Comparison of ENCODE assay signal across 30 mouse cellular contexts in genomic region chr9:98799021-98799420, GRCm38 (mm10). TPM values are rescaled to one million over a fixed set of nuclear protein-coding genes. Genes with fewer than 3 reads are reported as not detected.
DNase-seq lines count a peak whose midpoint lies in the region; ATAC-seq and TF ChIP-seq lines count a peak whose summit lies in the region.
"Had no signal": no experiment of that assay in that cellular context is flagged by ENCODE, and none has a peak within 500 bp of the region (broad histone marks: within the 10 kb centered on the region; RNA-seq: fewer than 3 reads in every experiment).

No protein-coding gene starts in this region.

- no peak overlapping the region for H3K4me2 ChIP-seq in forebrain, postnatal 0 days (ENCODE audit: low read depth)
- H3K4me2 ChIP-seq in forebrain, embryonic 16.5 days (ENCODE audit: low read length): no peak overlapping the region
- H3K4me2 ChIP-seq in lung, embryonic 14.5 days: no peak overlapping the region
- H3K4me2 ChIP-seq: embryonic facial prominence, embryonic 13.5 days; embryonic facial prominence, embryonic 15.5 days; forebrain, embryonic 13.5 days had no signal

- TF ChIP-seq CTCF in forebrain, postnatal 0 days (IDR thresholded peaks at IDR 0.05; ENCODE audit: low read depth): no peak
- TF ChIP-seq CTCF in lung, embryonic 14.5 days (IDR thresholded peaks at IDR 0.05; ENCODE audit: low read depth): no peak
- no peak for TF ChIP-seq CTCF in lung, adult 2 months (IDR thresholded peaks at IDR 0.05; ENCODE audit: insufficient read depth, low read length)

- no peaks in the 10 kb centered on the region for H3K27me3 ChIP-seq in forebrain, postnatal 0 days (ENCODE audit: insufficient read depth, low read length)
- H3K27me3 ChIP-seq in forebrain, embryonic 16.5 days (replicated peaks; ENCODE audit: control insufficient read depth, insufficient read depth, low read length): no peaks in the 10 kb centered on the region
- no peaks in the 10 kb centered on the region for H3K27me3 ChIP-seq in lung, embryonic 14.5 days (ENCODE audit: insufficient read depth, low read length)
- H3K27me3 ChIP-seq: embryonic facial prominence, embryonic 15.5 days; forebrain, embryonic 13.5 days had no signal

- H3K4me3 ChIP-seq in forebrain, postnatal 0 days (ENCODE audit: low read depth, low read length): no peak overlapping the region
- no peak overlapping the region for H3K4me3 ChIP-seq in forebrain, embryonic 16.5 days (replicated peaks; ENCODE audit: low read length)
- no peak overlapping the region for H3K4me3 ChIP-seq in lung, embryonic 14.5 days (ENCODE audit: low read depth, low read length)
- no peak overlapping the region for H3K4me3 ChIP-seq in lung, adult 2 months (replicated peaks; ENCODE audit: extremely low read depth, low read depth, low read length)
- H3K4me3 ChIP-seq: embryonic facial prominence, embryonic 13.5 days; embryonic facial prominence, embryonic 15.5 days; erythroblast, embryonic 14.5 days; forebrain, embryonic 13.5 days had no signal

- H3K9me3 ChIP-seq in forebrain, postnatal 0 days (ENCODE audit: low read length): no peaks in the 10 kb centered on the region
- H3K9me3 ChIP-seq in forebrain, embryonic 16.5 days (ENCODE audit: control insufficient read depth, low read length): no peaks in the 10 kb centered on the region
- H3K9me3 ChIP-seq in lung, embryonic 14.5 days (ENCODE audit: low read depth, low read length): no peaks in the 10 kb centered on the region
- H3K9me3 ChIP-seq: embryonic facial prominence, embryonic 13.5 days; embryonic facial prominence, embryonic 15.5 days; forebrain, embryonic 13.5 days had no signal

- peak; percentile 24 to 25 for DNase-seq in cerebellum, postnatal 10 days
- DNase-seq in cerebellum, postnatal 14 days: no peak
- peak; percentile 13 for DNase-seq in forebrain, postnatal 0 days
- peak; percentile 51 for DNase-seq in lung, embryonic 14.5 days
- DNase-seq in lung, adult 2 months: no peak
- DNase-seq: adrenal gland, adult 8-10 months; adrenal gland, postnatal 14 days; adrenal gland, postnatal 36 days; B cell, adult 2 months; cerebellum, adult 11 months; cerebellum, adult 18-20 months; cerebellum, adult 8-10 months; cerebellum, adult 9-11 months; cerebellum, postnatal 36 days; embryo, embryonic 11 days had no signal

- no peak overlapping the region for H3K9ac ChIP-seq in forebrain, postnatal 0 days
- no peak overlapping the region for H3K9ac ChIP-seq in forebrain, embryonic 16.5 days (replicated peaks; ENCODE audit: low read depth, low read length)
- H3K9ac ChIP-seq in lung, embryonic 14.5 days: no peak overlapping the region
- H3K9ac ChIP-seq: embryonic facial prominence, embryonic 13.5 days; embryonic facial prominence, embryonic 15.5 days; forebrain, embryonic 13.5 days had no signal

- TF ChIP-seq POLR2A in lung, adult 2 months (IDR thresholded peaks at IDR 0.05; ENCODE audit: borderline replicate concordance, extremely low read depth, low read depth, low read length): no peak

- H3K36me3 ChIP-seq in forebrain, postnatal 0 days (ENCODE audit: insufficient read depth): no peaks in the 10 kb centered on the region
- H3K36me3 ChIP-seq in forebrain, embryonic 16.5 days (ENCODE audit: control insufficient read depth, insufficient read depth): no peaks in the 10 kb centered on the region
- no peaks in the 10 kb centered on the region for H3K36me3 ChIP-seq in lung, embryonic 14.5 days (ENCODE audit: insufficient read depth)
- H3K36me3 ChIP-seq: embryonic facial prominence, embryonic 13.5 days; embryonic facial prominence, embryonic 15.5 days; G1E had no signal

- no peak overlapping the region for H3K27ac ChIP-seq in forebrain, postnatal 0 days (ENCODE audit: low read depth, low read length)
- H3K27ac ChIP-seq in forebrain, embryonic 16.5 days (ENCODE audit: low read length): no peak overlapping the region
- no peak overlapping the region for H3K27ac ChIP-seq in lung, embryonic 14.5 days (ENCODE audit: low read depth)
- H3K27ac ChIP-seq: embryonic facial prominence, embryonic 13.5 days; embryonic facial prominence, embryonic 15.5 days; forebrain, embryonic 13.5 days had no signal

- 46% methylated on average over 1 of the region's 1 CpGs for WGBS in forebrain, postnatal 0 days
- 68% methylated on average over 1 of the region's 1 CpGs for WGBS in forebrain, embryonic 16.5 days
- WGBS in lung, embryonic 14.5 days: 74% methylated on average over 1 of the region's 1 CpGs
- WGBS in lung, adult 2 months: 65% methylated on average over 1 of the region's 1 CpGs

- ATAC-seq in forebrain, postnatal 0 days: no peak
- ATAC-seq in forebrain, embryonic 16.5 days: no peak
- no peak for ATAC-seq in lung, embryonic 14.5 days (ENCODE audit: insufficient read depth)
- ATAC-seq: activated CD4-positive, CD25-positive, alpha-beta regulatory T cell, adult 4 months; CD4-positive, CD25-positive, alpha-beta regulatory T cell, adult 4 months; forebrain, embryonic 13.5 days; Patski had no signal

- no peaks in the 10 kb centered on the region for H3K4me1 ChIP-seq in forebrain, postnatal 0 days (ENCODE audit: insufficient read depth)
- 0 out of 2 replicates have a peak, but pooled peaks cover 2% of the 10 kb centered on the region for H3K4me1 ChIP-seq in forebrain, embryonic 16.5 days (replicated peaks; ENCODE audit: control insufficient read depth, insufficient read depth, low read length)
- H3K4me1 ChIP-seq in lung, embryonic 14.5 days (ENCODE audit: insufficient read depth): no peaks in the 10 kb centered on the region
- no peaks in the 10 kb centered on the region for H3K4me1 ChIP-seq in lung, adult 2 months (ENCODE audit: control insufficient read depth, insufficient read depth, low read length)
- H3K4me1 ChIP-seq: forebrain, embryonic 13.5 days had no signal

RNA-seq across cellular contexts. Expression of gene Prr23a1, which starts 43.3 kb away (rescaled TPM):
- total RNA-seq in forebrain, postnatal 0 days (2014; rRNA removed): not detected in 2 replicates
- 0.18 TPM in 1 of 2 replicates, not detected in the other for polyA plus RNA-seq in forebrain, postnatal 0 days (2015; fragmentation: Nextera tagmentation; extraction: Ambion mirVana)
- polyA plus RNA-seq in forebrain, embryonic 16.5 days (2015; fragmentation: Nextera tagmentation; extraction: Ambion mirVana): not detected in 2 replicates
- not detected in 2 replicates for polyA plus RNA-seq in lung, embryonic 14.5 days (2014; fragmentation: Nextera tagmentation; extraction: Ambion mirVana)
- not detected in 2 replicates for polyA plus RNA-seq in lung, adult 2 months (2012; rRNA removed)
- total RNA-seq: adrenal gland, adult 18-20 months; adrenal gland, adult 8-10 months; adrenal gland, postnatal 14 days; adrenal gland, postnatal 36 days; CH12.LX; common myeloid progenitor, adult 5-6 weeks; G1E had no signal
- polyA plus RNA-seq: activated CD4-positive, CD25-positive, alpha-beta regulatory T cell, adult 4 months; CD4-positive, CD25-positive, alpha-beta regulatory T cell, adult 4 months; embryonic facial prominence, embryonic 11.5 days; embryonic facial prominence, embryonic 13.5 days; embryonic facial prominence, embryonic 15.5 days; erythroblast, embryonic 14.5 days; forebrain, embryonic 11.5 days; forebrain, embryonic 13.5 days; frontal cortex, adult 2 months; G1E; Patski had no signal

RNA-seq across cellular contexts. Expression of gene Prr23a2, which starts 57.3 kb away (rescaled TPM):
- total RNA-seq in forebrain, postnatal 0 days (2014; rRNA removed): not detected in 2 replicates
- polyA plus RNA-seq in forebrain, postnatal 0 days (2015; fragmentation: Nextera tagmentation; extraction: Ambion mirVana): not detected in 2 replicates
- polyA plus RNA-seq in forebrain, embryonic 16.5 days (2015; fragmentation: Nextera tagmentation; extraction: Ambion mirVana): not detected in 2 replicates
- not detected in 2 replicates for polyA plus RNA-seq in lung, embryonic 14.5 days (2014; fragmentation: Nextera tagmentation; extraction: Ambion mirVana)
- 0.14 TPM in 1 of 2 replicates, not detected in the other for polyA plus RNA-seq in lung, adult 2 months (2012; rRNA removed)
- total RNA-seq: adrenal gland, adult 18-20 months; adrenal gland, adult 8-10 months; adrenal gland, postnatal 14 days; adrenal gland, postnatal 36 days; CH12.LX; common myeloid progenitor, adult 5-6 weeks; G1E had no signal
- polyA plus RNA-seq: activated CD4-positive, CD25-positive, alpha-beta regulatory T cell, adult 4 months; CD4-positive, CD25-positive, alpha-beta regulatory T cell, adult 4 months; embryonic facial prominence, embryonic 11.5 days; embryonic facial prominence, embryonic 13.5 days; embryonic facial prominence, embryonic 15.5 days; erythroblast, embryonic 14.5 days; forebrain, embryonic 11.5 days; forebrain, embryonic 13.5 days; frontal cortex, adult 2 months; G1E; Patski had no signal

Comparison
In these comparisons a context has a peak if more than half of its experiments do, and no peak if none do; other contexts are left out.
1. DNase-seq: peak in cerebellum, postnatal 10 days (2 of 2), forebrain, postnatal 0 days (single experiment) and lung, embryonic 14.5 days (single experiment); none in cerebellum, postnatal 14 days (0 of 2) and lung, adult 2 months (single experiment).